Mouse (Mus musculus) ES-E14 (cell line): ENCODE results near the gene Cdh3. TPM values are rescaled to one million over a fixed set of nuclear protein-coding genes. Genes with fewer than 3 reads are reported as not detected.

Experiments used
- DNase-seq: peaks from one replicate; pipeline ENCODE4 v3.0.0-alpha.2; 2013; ENCODE audit warnings: low read depth, low spot score
- H3K27ac ChIP-seq: 2 replicates; pipeline ENCODE4 v1.5.1; 2012; ENCODE audit warnings: low read depth, mild to moderate bottlenecking, low read length, moderate library complexity, mixed read lengths; ENCODE audit not compliant: poor library complexity, insufficient read depth, severe bottlenecking
- H3K36me3 ChIP-seq: 2 replicates; pipeline ENCODE4 v1.6.1; 2012; ENCODE audit warnings: mild to moderate bottlenecking, low read length, moderate library complexity, mixed read lengths; ENCODE audit not compliant: control insufficient read depth, poor library complexity, insufficient read depth, severe bottlenecking
- H3K4me1 ChIP-seq, 2 experiments: fragments of 150-350 bp in 1 of 2; sonication (generic) in 1 of 2; 2 replicates each; pipeline ENCODE4 v1.6.1; 2012; ENCODE audit warnings: low read length in 2 of 2, mild to moderate bottlenecking in 1 of 2, mixed read lengths in 1 of 2; ENCODE audit not compliant: control insufficient read depth in 2 of 2, insufficient read depth in 2 of 2, poor library complexity in 1 of 2
- H3K4me3 ChIP-seq, 2 experiments: fragments of 150-350 bp in 1 of 2; sonication (generic) in 1 of 2; 2 replicates each; pipeline ENCODE4 v1.5.1; 2012; ENCODE audit warnings: low read length in 2 of 2, low read depth in 1 of 2, mild to moderate bottlenecking in 1 of 2, mixed read lengths in 1 of 2; ENCODE audit not compliant: insufficient read depth in 1 of 2, poor library complexity in 1 of 2, severe bottlenecking in 1 of 2
- H3K9ac ChIP-seq: 2 replicates; pipeline ENCODE4 v1.6.1; 2012; ENCODE audit warnings: low read depth, mild to moderate bottlenecking, low read length, mixed read lengths; ENCODE audit not compliant: poor library complexity, insufficient read depth, severe bottlenecking
- H3K9me3 ChIP-seq: fragments of 150-350 bp; sonication (generic); 2 replicates; pipeline ENCODE4 v1.6.1; 2012; ENCODE audit warnings: low read depth, mild to moderate bottlenecking, low read length; ENCODE audit not compliant: control insufficient read depth, insufficient read depth
- CHD2 ChIP-seq: IDR thresholded peaks from 2 replicates; pipeline ENCODE4 v1.6.1; 2014; ENCODE audit warnings: mild to moderate bottlenecking, low read depth, low read length, inconsistent platforms
- HCFC1 ChIP-seq: IDR thresholded peaks from 2 replicates; pipeline ENCODE4 v1.6.1; 2012; ENCODE audit warnings: low read length, inconsistent platforms, borderline replicate concordance; ENCODE audit not compliant: insufficient read depth
- MAFK ChIP-seq: IDR thresholded peaks from 2 replicates; pipeline ENCODE4 v1.6.1; 2014; ENCODE audit warnings: mild to moderate bottlenecking, low read depth, low read length, inconsistent platforms; ENCODE audit not compliant: insufficient read depth
- ZC3H11A ChIP-seq: IDR thresholded peaks from 2 replicates; pipeline ENCODE4 v1.6.1; 2012; ENCODE audit warnings: low read depth, mild to moderate bottlenecking, inconsistent platforms, low read length, borderline replicate concordance
- ZNF384 ChIP-seq: IDR thresholded peaks from 2 replicates; pipeline ENCODE4 v1.6.1; 2012; ENCODE audit warnings: low read depth, low read length, inconsistent platforms
- in situ Hi-C, 2 experiments: fragments of 600-800 bp; cut with MboI; formaldehyde crosslinking; loops; one replicate each; pipeline ENCODE4 v1.15.1; 2025; ENCODE audit warnings: low sequenced_read_pairs in 2 of 2, inconsistent platforms in 1 of 2; ENCODE audit not compliant: unreplicated experiment in 2 of 2
- total RNA-seq: library from RNA; depleted of rRNA; stranded (reverse); fragments of 300-350 nt; gene quantifications from 2 replicates; pipeline ENCODE4 v1.2.3, GENCODE M21; 2012

Cdh3 gene
- total RNA-seq, 1 experiment, result 16.8 TPM

DNA sequence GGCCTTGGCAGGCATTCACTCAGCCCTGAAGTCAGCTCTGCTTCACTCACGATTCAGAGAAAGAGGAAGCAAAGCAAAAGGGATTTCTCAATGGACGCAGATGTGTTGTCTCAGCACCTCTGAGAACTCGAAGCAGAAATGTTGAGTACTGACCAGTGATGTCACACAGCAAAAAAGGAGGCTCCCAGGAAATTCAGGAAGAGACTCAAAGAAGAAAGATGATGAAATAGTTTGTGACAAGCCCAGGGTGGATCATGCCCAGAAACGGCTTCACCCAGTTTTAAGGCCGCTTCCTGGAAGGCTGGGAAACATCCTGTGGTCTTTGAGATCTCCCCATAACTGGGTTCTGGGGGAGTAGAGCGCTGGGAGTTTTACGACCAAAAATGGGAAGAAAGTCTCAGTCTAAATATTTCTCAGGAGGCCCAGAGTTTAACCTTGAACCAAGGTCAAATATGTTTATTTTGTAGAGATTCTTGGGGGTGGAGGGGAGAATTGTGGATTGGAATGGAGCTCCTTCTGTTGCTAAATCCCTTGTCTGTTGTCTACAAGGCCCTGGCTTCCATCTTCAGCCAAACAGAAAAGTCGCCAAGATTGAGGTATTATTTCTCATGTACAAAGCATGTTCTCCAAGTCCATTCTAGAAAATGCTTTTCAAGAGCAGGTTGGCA lies 10.5 kb upstream of the Cdh3 start, which contains the start of gene 6030452D12Rik:
TSS of gene 6030452D12Rik (plus strand) at position 505 of the 668 bp plus-strand sequence.
- no peaks in the 10 kb centered on the region for H3K4me1 ChIP-seq
- DNase-seq, result no peak
- peaks cover 43% of the 10 kb centered on the region for H3K9me3 ChIP-seq
- no peaks in the 10 kb centered on the region for H3K36me3 ChIP-seq
- H3K9ac ChIP-seq, result no peak within 1 kb of the TSS
- TF ChIP-seq CHD2, result no peak
- no peak for TF ChIP-seq ZNF384
- no peak within 1 kb of the TSS for H3K27ac ChIP-seq
- H3K4me3 ChIP-seq, result no peak within 1 kb of the TSS
- in situ Hi-C loops, result no loop called here

DNA sequence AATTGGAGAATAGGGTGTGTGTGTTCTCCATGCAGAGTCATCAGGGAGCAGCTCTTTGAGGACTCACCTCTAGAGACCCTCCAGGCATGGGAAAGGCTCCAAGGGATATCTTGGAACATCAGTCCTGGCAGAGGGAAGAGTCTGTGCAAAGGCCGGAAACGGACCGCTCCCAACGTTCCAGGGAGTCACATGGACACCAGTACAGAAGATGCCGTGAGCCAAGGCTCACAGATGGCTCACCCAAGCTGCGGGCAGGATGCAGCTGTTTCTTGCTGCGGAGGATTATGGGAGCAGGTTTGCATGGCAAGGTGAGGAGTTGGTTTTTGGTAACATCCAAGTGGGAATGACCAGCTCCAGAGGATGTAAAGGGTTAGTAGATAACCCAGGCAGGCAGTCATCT lies 6.5 kb upstream of the Cdh3 start:
- in situ Hi-C loops, result no loop called here
- no peak for DNase-seq

DNA sequence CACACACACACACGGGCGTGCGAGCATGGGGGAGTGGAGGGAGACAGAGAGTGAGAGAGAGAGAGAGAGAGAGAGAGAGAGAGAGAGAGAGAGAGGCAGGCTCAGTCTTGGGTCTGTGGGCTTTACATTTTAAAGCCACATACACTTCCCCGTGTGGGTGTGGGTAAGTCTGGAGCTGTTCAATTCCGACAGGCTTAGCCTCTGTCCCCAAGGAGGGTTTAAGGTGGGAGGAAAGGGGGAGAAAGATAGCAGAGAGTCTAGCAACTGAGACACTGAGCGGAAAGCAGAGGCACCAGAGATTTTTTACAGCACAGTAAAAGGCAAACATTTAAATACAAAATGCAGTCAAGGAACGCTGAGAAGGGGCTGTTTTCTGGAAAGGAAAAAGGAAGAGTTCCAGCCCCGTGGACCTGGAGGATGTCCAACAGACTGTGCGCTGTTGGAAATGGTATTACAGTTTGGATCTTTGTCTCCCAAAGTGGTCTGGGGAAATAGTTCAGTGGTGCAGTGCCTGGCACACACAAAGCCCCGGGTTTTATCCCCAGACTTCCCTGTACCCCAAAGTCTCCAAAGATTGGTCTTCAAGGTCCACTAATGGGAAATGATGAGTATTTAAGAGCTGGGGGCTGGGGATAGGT lies 5.2 kb upstream of the Cdh3 start:
- in situ Hi-C loops, result no loop called here
- TF ChIP-seq ZC3H11A (no peak), HCFC1 (no peak), CHD2 (no peak), ZNF384 (no peak), MAFK (no peak)
- no peak overlapping the region for H3K9ac ChIP-seq
- peaks cover 24% of the 10 kb centered on the region for H3K9me3 ChIP-seq
- DNase-seq, result no peak
- no peak overlapping the region for H3K4me3 ChIP-seq
- H3K36me3 ChIP-seq, result no peaks in the 10 kb centered on the region
- H3K27ac ChIP-seq, result no peak overlapping the region
- H3K4me1 ChIP-seq, result peaks cover 0 to 7% of the 10 kb centered on the region in 2 experiments; a peak in 1 of 4 replicates

More for the DNA sequence above, 6.5 kb upstream of the Cdh3 start:
- peaks cover 34% of the 10 kb centered on the region for H3K9me3 ChIP-seq
- H3K4me3 ChIP-seq, result no peak overlapping the region
- H3K36me3 ChIP-seq, result no peaks in the 10 kb centered on the region
- TF ChIP-seq ZC3H11A, result no peak
- H3K4me1 ChIP-seq, result peaks cover 0 to 6% of the 10 kb centered on the region in 2 experiments; a peak in 1 of 4 replicates
- no peak overlapping the region for H3K9ac ChIP-seq
- no peak overlapping the region for H3K27ac ChIP-seq

GRCm38 (mm10) chr8:106506106-106506505 lies 4.6 kb upstream of the Cdh3 start:
- TF ChIP-seq ZC3H11A (no peak), HCFC1 (no peak), CHD2 (no peak), MAFK (no peak), ZNF384 (no peak)
- Histone ChIP-seq H3K27ac (no peak overlapping the region), H3K9ac (no peak overlapping the region), H3K4me3 (no peak overlapping the region), H3K36me3 (no peaks in the 10 kb centered on the region), H3K9me3 (peaks cover 20% of the 10 kb centered on the region), H3K4me1 (peaks cover 0 to 7% of the 10 kb centered on the region in 2 experiments; a peak in 1 of 4 replicates)
- in situ Hi-C loops, result no loop called here
- DNase-seq, result no peak
